Mouse (Mus musculus): ENCODE data around the gene Sun1. TPM values are rescaled to one million over a fixed set of nuclear protein-coding genes. Genes with fewer than 3 reads are reported as not detected.

The Sun1 gene
- 44.1 and 50.2 TPM in 2 replicates for polyA plus RNA-seq (2016; fragmentation: Nextera tagmentation; extraction: Ambion mirVana)

- peak; percentile 98 for DNase-seq (ENCODE audit: low spot score)
- Histone ChIP-seq H3K27me3 (ENCODE audit: insufficient read depth, poor library complexity, severe bottlenecking) (no peaks in the 10 kb centered on the region; the same call in 1 of the 2 replicates), H3K4me3 (peak within 1 kb of the TSS; percentile 98), H3K4me1 (replicated peaks) (peaks cover 30% of the 10 kb centered on the region), H3K36me3 (no peaks in the 10 kb centered on the region), H3K9me3 (no peaks in the 10 kb centered on the region), H3K27ac (peak within 1 kb of the TSS; percentile 92)
- WGBS = 1% methylated on average over 63 of the region's 64 CpGs
Observed at GRCm38 (mm10) chr5:139199995-139200769, at the start of gene Sun1. Gene Sun1, plus strand, starts transcription at chr5:139200637.

DNA sequence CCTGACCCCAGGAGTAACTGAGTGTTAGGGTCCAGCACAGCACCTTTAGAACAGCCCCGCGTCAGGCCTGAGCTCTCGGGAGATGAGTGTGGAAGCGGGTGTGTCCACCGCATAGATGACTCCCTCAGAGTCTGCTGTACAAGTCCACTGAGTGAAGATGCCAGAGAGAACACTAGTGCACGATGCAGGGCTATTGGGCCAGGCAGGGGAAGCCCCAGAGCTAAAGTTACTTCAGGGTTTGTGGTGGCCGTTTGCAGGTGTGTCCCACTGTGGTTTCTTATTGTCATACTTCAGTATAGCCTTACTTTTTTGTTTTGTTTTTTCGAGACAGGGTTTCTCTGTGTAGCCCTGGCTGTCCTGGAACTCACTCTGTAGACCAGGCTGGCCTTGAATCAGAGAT lies 39.5 kb upstream of the Sun1 start:
- Histone ChIP-seq H3K9me3 (no peaks in the 10 kb centered on the region), H3K36me3 (peaks cover 85% of the 10 kb centered on the region), H3K4me3 (no peak overlapping the region), H3K27ac (no peak overlapping the region), H3K27me3 (ENCODE audit: insufficient read depth, poor library complexity, severe bottlenecking) (no peaks in the 10 kb centered on the region), H3K4me1 (replicated peaks) (peaks cover 6% of the 10 kb centered on the region; the same call in 1 of the 2 replicates)
- no peak for DNase-seq (ENCODE audit: low spot score)
- 89% methylated on average over 8 of the region's 8 CpGs for WGBS

- Histone ChIP-seq H3K27me3 (ENCODE audit: insufficient read depth, poor library complexity, severe bottlenecking) (no peaks in the 10 kb centered on the region), H3K4me3 (no peak overlapping the region), H3K4me1 (replicated peaks) (peaks cover 6% of the 10 kb centered on the region; the same call in 1 of the 2 replicates), H3K27ac (no peak overlapping the region), H3K36me3 (peaks cover 85% of the 10 kb centered on the region), H3K9me3 (no peaks in the 10 kb centered on the region)
- WGBS = 92% methylated on average over 10 of the region's 10 CpGs
- no peak for DNase-seq (ENCODE audit: low spot score)
Observed at GRCm38 (mm10) chr5:139161632-139162031, 38.8 kb upstream of the Sun1 start.

- no peaks in the 10 kb centered on the region for H3K27me3 ChIP-seq (ENCODE audit: insufficient read depth, poor library complexity, severe bottlenecking)
- no peak for DNase-seq (ENCODE audit: low spot score)
- H3K36me3 ChIP-seq = peaks cover 97% of the 10 kb centered on the region
Observed at GRCm38 (mm10) chr5:139166781-139167361, 33.6 kb upstream of the Sun1 start.

DNA sequence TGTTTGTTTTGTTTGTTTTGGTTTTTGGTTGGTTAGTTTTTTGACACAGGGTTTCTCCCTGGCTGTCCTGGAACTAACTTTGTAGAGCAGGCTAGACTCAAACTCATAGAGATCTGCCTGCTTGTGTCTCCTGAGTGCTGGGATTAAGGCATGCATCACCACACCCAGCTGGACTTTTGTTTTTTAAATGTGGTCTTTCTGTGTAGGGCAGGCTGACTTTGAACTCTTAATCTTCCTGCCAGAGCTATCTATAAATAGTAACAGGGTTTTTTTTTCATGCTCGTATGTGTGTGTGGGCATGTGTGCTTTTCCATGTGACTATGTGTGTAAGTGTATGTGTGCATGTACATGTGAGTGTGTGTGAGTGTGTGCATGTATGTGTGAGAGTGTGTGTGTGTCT lies 32.9 kb upstream of the Sun1 start:
- no peaks in the 10 kb centered on the region for H3K9me3 ChIP-seq
- H3K27ac ChIP-seq = no peak overlapping the region
- no peak for DNase-seq (ENCODE audit: low spot score)
- no peak overlapping the region for H3K4me3 ChIP-seq
- H3K27me3 ChIP-seq (ENCODE audit: insufficient read depth, poor library complexity, severe bottlenecking) = no peaks in the 10 kb centered on the region
- H3K4me1 ChIP-seq (replicated peaks) = 0 out of 2 replicates have a peak, but pooled peaks cover 6% of the 10 kb centered on the region
- H3K36me3 ChIP-seq = peaks cover 97% of the 10 kb centered on the region
- WGBS = 92% methylated on average over 1 of the region's 1 CpGs

More at GRCm38 (mm10) chr5:139166781-139167361, 33.6 kb upstream of the Sun1 start:
- no peak overlapping the region for H3K27ac ChIP-seq
- H3K9me3 ChIP-seq = no peaks in the 10 kb centered on the region
- H3K4me3 ChIP-seq = no peak overlapping the region
- 87% methylated on average over 6 of the region's 6 CpGs for WGBS
- 0 out of 2 replicates have a peak, but pooled peaks cover 6% of the 10 kb centered on the region for H3K4me1 ChIP-seq (replicated peaks)

GRCm38 (mm10) chr5:139171929-139172328 lies 28.5 kb upstream of the Sun1 start:
- Histone ChIP-seq H3K36me3 (peaks cover 94% of the 10 kb centered on the region), H3K27me3 (ENCODE audit: insufficient read depth, poor library complexity, severe bottlenecking) (no peaks in the 10 kb centered on the region), H3K4me1 (replicated peaks) (no peaks in the 10 kb centered on the region), H3K27ac (no peak overlapping the region), H3K4me3 (no peak overlapping the region), H3K9me3 (no peaks in the 10 kb centered on the region)
- no peak for DNase-seq (ENCODE audit: low spot score)
- WGBS = 94% methylated on average over 4 of the region's 4 CpGs

GRCm38 (mm10) chr5:139174141-139174540 lies 26.3 kb upstream of the Sun1 start:
- Histone ChIP-seq H3K9me3 (no peaks in the 10 kb centered on the region), H3K36me3 (peaks cover 93% of the 10 kb centered on the region), H3K27ac (0 out of 2 replicates have a peak overlapping the region, but pooled peaks have one; percentile 6), H3K4me3 (no peak overlapping the region), H3K4me1 (replicated peaks) (no peaks in the 10 kb centered on the region), H3K27me3 (ENCODE audit: insufficient read depth, poor library complexity, severe bottlenecking) (no peaks in the 10 kb centered on the region)
- WGBS = 89% methylated on average over 10 of the region's 10 CpGs
- DNase-seq (ENCODE audit: low spot score) = no peak

- Histone ChIP-seq H3K4me1 (replicated peaks) (no peaks in the 10 kb centered on the region), H3K36me3 (peaks cover 95% of the 10 kb centered on the region), H3K27me3 (ENCODE audit: insufficient read depth, poor library complexity, severe bottlenecking) (no peaks in the 10 kb centered on the region), H3K9me3 (no peaks in the 10 kb centered on the region), H3K4me3 (no peak overlapping the region), H3K27ac (no peak overlapping the region)
- no peak for DNase-seq (ENCODE audit: low spot score)
- 83% methylated on average over 10 of the region's 10 CpGs for WGBS
Observed at GRCm38 (mm10) chr5:139174556-139175547, 25.6 kb upstream of the Sun1 start.

DNA sequence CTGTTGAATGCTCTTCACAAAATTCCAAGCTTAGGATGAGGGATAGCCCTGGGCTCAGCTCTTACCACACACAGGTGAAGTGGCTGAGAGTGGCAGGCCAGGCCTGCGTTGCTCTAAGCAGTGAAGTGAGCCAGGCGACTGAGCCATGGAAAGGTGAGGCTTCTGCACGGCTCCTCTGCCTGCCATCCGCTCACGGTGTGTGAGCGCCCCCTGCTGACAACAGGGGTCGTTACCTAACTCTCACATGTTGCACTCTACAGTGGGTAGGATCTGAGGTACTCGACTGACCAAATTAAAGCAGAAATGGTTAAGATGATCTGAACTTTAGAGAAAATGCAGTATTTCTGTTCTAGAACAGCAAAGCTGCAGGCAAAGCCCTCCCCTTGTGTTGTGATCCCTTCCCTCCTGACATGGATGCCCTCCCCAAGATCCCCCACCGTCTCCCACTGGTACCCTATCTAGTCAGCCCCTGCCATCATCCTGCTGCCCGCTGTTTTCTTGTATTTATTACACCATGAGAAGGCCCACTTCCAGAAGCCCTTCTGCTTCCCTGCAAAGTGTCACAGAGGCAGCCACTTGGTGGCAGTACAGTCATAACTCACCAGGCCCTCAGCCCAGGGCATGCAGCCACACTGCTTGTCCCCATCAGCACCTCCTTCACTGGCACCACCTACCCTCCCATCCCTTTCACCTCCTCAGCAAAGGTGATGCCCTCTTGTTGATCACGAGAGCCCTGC lies 21.4 kb upstream of the Sun1 start:
- Histone ChIP-seq H3K4me3 (no peak overlapping the region), H3K4me1 (replicated peaks) (no peaks in the 10 kb centered on the region), H3K36me3 (peaks cover 99% of the 10 kb centered on the region), H3K9me3 (no peaks in the 10 kb centered on the region), H3K27me3 (ENCODE audit: insufficient read depth, poor library complexity, severe bottlenecking) (no peaks in the 10 kb centered on the region), H3K27ac (no peak overlapping the region)
- DNase-seq (ENCODE audit: low spot score) = peak; percentile 69
- WGBS = 35% methylated on average over 11 of the region's 11 CpGs

DNA sequence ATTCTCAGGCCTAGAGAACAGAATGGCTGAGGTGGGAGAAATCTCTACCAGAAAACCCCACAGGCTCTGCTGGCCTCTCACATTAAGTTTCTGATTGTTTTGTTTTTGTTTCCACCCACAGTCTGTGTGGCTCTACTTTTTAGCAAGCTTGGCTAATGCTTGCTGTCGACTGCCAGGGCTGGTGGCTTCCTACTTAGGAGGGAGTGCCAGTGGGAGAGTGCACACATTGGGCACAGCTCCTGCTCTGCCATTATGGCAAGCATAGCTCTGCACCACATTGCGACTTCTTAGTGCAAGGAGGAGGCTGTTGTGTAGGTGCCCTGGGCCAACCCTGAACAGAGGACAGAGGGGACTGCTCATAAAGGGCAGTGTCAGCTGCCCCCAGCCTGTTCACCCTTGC lies 17.3 kb upstream of the Sun1 start:
- Histone ChIP-seq H3K4me1 (replicated peaks) (no peaks in the 10 kb centered on the region), H3K27me3 (ENCODE audit: insufficient read depth, poor library complexity, severe bottlenecking) (no peaks in the 10 kb centered on the region), H3K27ac (no peak overlapping the region), H3K36me3 (peaks cover 98% of the 10 kb centered on the region), H3K9me3 (no peaks in the 10 kb centered on the region), H3K4me3 (no peak overlapping the region)
- 96% methylated on average over 2 of the region's 2 CpGs for whole genome bisulfite sequencing
- DNase-seq (ENCODE audit: low spot score) = no peak

- H3K27ac ChIP-seq = no peak overlapping the region
- H3K27me3 ChIP-seq (ENCODE audit: insufficient read depth, poor library complexity, severe bottlenecking) = no peaks in the 10 kb centered on the region
- no peak overlapping the region for H3K4me3 ChIP-seq
- 93% methylated on average over 9 of the region's 9 CpGs for WGBS
- H3K9me3 ChIP-seq = no peaks in the 10 kb centered on the region
- H3K4me1 ChIP-seq (replicated peaks) = no peaks in the 10 kb centered on the region
- H3K36me3 ChIP-seq = peaks cover 96% of the 10 kb centered on the region
- DNase-seq (ENCODE audit: low spot score) = no peak
Observed at GRCm38 (mm10) chr5:139183601-139184000, 16.8 kb upstream of the Sun1 start.

DNA sequence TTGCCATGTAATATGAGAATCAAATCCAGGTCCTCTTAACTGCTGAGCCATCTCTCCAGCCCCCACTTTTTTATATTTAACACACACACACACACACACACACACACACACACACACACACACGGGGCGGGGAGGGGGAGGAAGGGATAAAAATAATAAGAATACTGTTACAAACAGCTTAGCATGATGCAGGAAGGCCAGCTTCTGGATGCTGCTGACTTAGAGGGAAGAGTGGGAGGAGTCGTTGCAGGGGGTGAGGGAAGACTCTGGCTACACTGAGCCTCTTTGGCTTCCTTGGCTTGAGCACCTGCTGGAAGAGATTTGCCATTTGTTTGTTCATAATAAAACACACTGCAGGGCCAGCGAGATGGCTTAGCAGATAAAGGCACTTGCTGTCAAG lies 15.5 kb upstream of the Sun1 start:
- Histone ChIP-seq H3K4me1 (replicated peaks) (no peaks in the 10 kb centered on the region), H3K36me3 (peaks cover 86% of the 10 kb centered on the region), H3K4me3 (no peak overlapping the region), H3K27me3 (ENCODE audit: insufficient read depth, poor library complexity, severe bottlenecking) (no peaks in the 10 kb centered on the region), H3K9me3 (no peaks in the 10 kb centered on the region), H3K27ac (no peak overlapping the region)
- DNase-seq (ENCODE audit: low spot score) = no peak
- WGBS = 90% methylated on average over 4 of the region's 4 CpGs

Measured in hindbrain, embryonic 10.5 days (tissue).